Mouse (Mus musculus): ENCODE data around the gene Ly9. TPM values are rescaled to one million over a fixed set of nuclear protein-coding genes. Genes with fewer than 3 reads are reported as not detected.

The Ly9 gene
- total RNA-seq (2023), result 10 to 100 TPM; 16.6 to 22.7 TPM

GRCm38 (mm10) chr1:171607176-171607575 lies at the start of gene Ly9:
Ly9 (minus strand) TSS chr1:171607410.

GRCm38 (mm10) chr1:171652734-171653133 lies 45.5 kb upstream of the Ly9 start, which contains the start of gene Slamf7:
Slamf7 (minus strand) TSS chr1:171653035.

GRCm38 (mm10) chr1:171558898-171559297 lies 48.3 kb downstream of the Ly9 start, which contains the start of gene Cd244a:
Cd244a (plus strand) TSS chr1:171559193.

Other genes with a start within 250 kb of the Ly9 start
- not detected for gene Klhdc9, start 246.6 kb downstream of the Ly9 start, total RNA-seq (2023)
- 1 to 10 TPM; 1.1 to 1.5 TPM for gene Nectin4, start 237.3 kb downstream of the Ly9 start, total RNA-seq (2023)
- gene Arhgap30, start 218.5 kb downstream of the Ly9 start, total RNA-seq (2023), result 100 to 1,000 TPM; 193 to 235 TPM
- gene Usf1, start 196.1 kb downstream of the Ly9 start, total RNA-seq (2023), result 10 to 100 TPM; 77.5 to 86.2 TPM
- gene Tstd1, start 188.5 kb downstream of the Ly9 start, total RNA-seq (2023), result 1 to 10 TPM; 4.2 to 10.0 TPM
- gene F11r, start 169.9 kb downstream of the Ly9 start, total RNA-seq (2023), result 1 to 10 TPM in 1 of 2 experiments, under 1 TPM in 1; 0.18 to 1.3 TPM
- gene Alyref2, start 103.9 kb downstream of the Ly9 start, total RNA-seq (2023), result 1 to 10 TPM; 3.3 to 5.0 TPM
- gene Itln1, start 72.1 kb downstream of the Ly9 start, total RNA-seq (2023), result not detected
- 10 to 100 TPM in 1 of 2 experiments, 1 to 10 TPM in 1; 7.8 to 14.4 TPM for gene Cd244a, start 48.2 kb downstream of the Ly9 start, total RNA-seq (2023)
- 1 to 10 TPM; 2.5 to 2.7 TPM for gene Slamf7, start 45.6 kb upstream of the Ly9 start, total RNA-seq (2023)
- 10 to 100 TPM; 68.5 to 73.3 TPM for gene Cd48, start 74.6 kb upstream of the Ly9 start, total RNA-seq (2023)
- gene Slamf1, start 159.7 kb upstream of the Ly9 start, total RNA-seq (2023), result under 1 TPM; 0.24 to 0.37 TPM
- 100 to 1,000 TPM; 235 to 268 TPM for gene Cd84, start 232.3 kb upstream of the Ly9 start, total RNA-seq (2023)

All from neutrophil, adult 83 days (primary cell).